Mouse (Mus musculus): ENCODE results near the gene Myl3. TPM values are rescaled to one million over a fixed set of nuclear protein-coding genes. Genes with fewer than 3 reads are reported as not detected.

The Myl3 gene
- total and polyA plus RNA-seq, 3 experiments, result not detected

DNA sequence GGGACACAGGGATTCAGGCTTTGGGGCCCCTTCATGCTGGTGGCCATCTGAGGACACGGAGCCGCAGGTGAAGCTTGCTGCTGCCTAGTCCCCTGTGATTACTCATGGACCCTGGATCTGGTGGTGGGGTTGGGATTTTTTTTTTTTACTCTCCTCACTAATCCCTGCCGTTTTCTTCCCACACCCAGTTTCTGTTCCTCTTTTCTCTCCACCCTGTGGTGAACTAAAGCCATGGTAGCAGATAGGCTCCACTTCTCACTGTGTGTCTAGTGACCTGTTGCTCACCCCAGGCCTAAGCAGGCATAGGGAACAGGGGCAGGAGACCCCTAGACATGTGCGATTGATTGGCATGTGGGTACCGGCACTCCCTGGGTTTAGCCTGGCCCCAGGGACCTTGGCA lies 34.9 kb upstream of the Myl3 start:
- H3K36me3 ChIP-seq (ENCODE audit: control insufficient read depth in 1 of 2, insufficient read depth in 2 of 2, low read length in 2 of 2), result peaks cover 0 to 4% of the 10 kb centered on the region in 2 experiments; a peak in 1 of 4 replicates
- no peak overlapping the region for H3K27ac ChIP-seq (ENCODE audit: control insufficient read depth, low read depth, low read length)
- no peaks in the 10 kb centered on the region for H3K79me2 ChIP-seq (ENCODE audit: control insufficient read depth, insufficient read depth, low read length, poor library complexity)
- DNase-seq (ENCODE audit: low read depth, low spot score), result peak; percentile 58
- no peaks in the 10 kb centered on the region for H3K9me3 ChIP-seq (replicated peaks; ENCODE audit: insufficient read depth, low read length)
- H3K4me3 ChIP-seq (ENCODE audit: control insufficient read depth in 1 of 2, insufficient read depth in 1 of 2, low read depth in 2 of 2, low read length in 2 of 2), result no peak overlapping the region
- peak; percentile 44 for TF ChIP-seq SMC3 (IDR thresholded peaks at IDR 0.05; ENCODE audit: low read depth, low read length)
- no peak for TF ChIP-seq JUND (IDR thresholded peaks at IDR 0.05; ENCODE audit: low read depth, low read length)
- TF ChIP-seq ZNF384 (IDR thresholded peaks at IDR 0.05; ENCODE audit: low read depth, low read length), result peak; percentile 76
- TF ChIP-seq CTCF (IDR thresholded peaks at IDR 0.05 in 2 of 3, conservative IDR thresholded peaks at IDR 0.05 in 1 of 3; ENCODE audit: control insufficient read depth in 1 of 3, insufficient read depth in 1 of 3, low read depth in 2 of 3, low read length in 3 of 3, poor library complexity in 1 of 3, severe bottlenecking in 1 of 3), result peak in 1 of 3 experiments; percentile 9; a peak in 1 of 6 replicates
- H3K27me3 ChIP-seq (ENCODE audit: control insufficient read depth in 1 of 2, insufficient read depth in 2 of 2, low read length in 2 of 2), result no peaks in the 10 kb centered on the region
- no peak overlapping the region for H3K9ac ChIP-seq (ENCODE audit: control insufficient read depth, low read depth, low read length, poor library complexity, severe bottlenecking)
- peaks cover 0 to 12% of the 10 kb centered on the region in 2 experiments; a peak in 2 of 4 replicates for H3K4me1 ChIP-seq (ENCODE audit: control insufficient read depth in 1 of 2, insufficient read depth in 2 of 2, low read length in 2 of 2)

GRCm38 (mm10) chr9:110709640-110710258 lies 31.9 kb upstream of the Myl3 start:
- peaks cover 0 to 12% of the 10 kb centered on the region in 2 experiments; a peak in 2 of 4 replicates for H3K4me1 ChIP-seq (ENCODE audit: control insufficient read depth in 1 of 2, insufficient read depth in 2 of 2, low read length in 2 of 2)
- no peaks in the 10 kb centered on the region for H3K79me2 ChIP-seq (ENCODE audit: control insufficient read depth, insufficient read depth, low read length, poor library complexity)
- peak overlapping the region; percentile 74 for H3K9ac ChIP-seq (ENCODE audit: control insufficient read depth, low read depth, low read length, poor library complexity, severe bottlenecking)
- 0 out of 2 replicates have a peak overlapping the region, but pooled peaks have one; percentile 25 for H3K27ac ChIP-seq (ENCODE audit: control insufficient read depth, low read depth, low read length)
- peaks cover 4 to 8% of the 10 kb centered on the region in 2 experiments; a peak in 3 of 4 replicates for H3K36me3 ChIP-seq (ENCODE audit: control insufficient read depth in 1 of 2, insufficient read depth in 2 of 2, low read length in 2 of 2)
- no peaks in the 10 kb centered on the region for H3K27me3 ChIP-seq (ENCODE audit: control insufficient read depth in 1 of 2, insufficient read depth in 2 of 2, low read length in 2 of 2)
- H3K9me3 ChIP-seq (replicated peaks; ENCODE audit: insufficient read depth, low read length), result no peaks in the 10 kb centered on the region
- H3K4me3 ChIP-seq (ENCODE audit: control insufficient read depth in 1 of 2, insufficient read depth in 1 of 2, low read depth in 2 of 2, low read length in 2 of 2), result peak overlapping the region; percentile 45 to 51
- peak; percentile 90 for DNase-seq (ENCODE audit: low read depth, low spot score)
- TF ChIP-seq ETS1 (IDR thresholded peaks at IDR 0.05; ENCODE audit: low read depth, low read length), result no peak
- no peak for TF ChIP-seq GATA1 (IDR thresholded peaks at IDR 0.05; ENCODE audit: low read depth, low read length)
- TF ChIP-seq MAFK (IDR thresholded peaks at IDR 0.05; ENCODE audit: borderline replicate concordance, low read depth, low read length), result no peak
- peak; percentile 97 for TF ChIP-seq MAZ (IDR thresholded peaks at IDR 0.05; ENCODE audit: low read depth, low read length)
- TF ChIP-seq TAL1 (IDR thresholded peaks at IDR 0.05; ENCODE audit: low read length), result no peak
- TF ChIP-seq NRF1 (IDR thresholded peaks at IDR 0.05; ENCODE audit: insufficient read depth, low read depth, low read length, poor library complexity, severe bottlenecking), result no peak
- TF ChIP-seq ZKSCAN1 (IDR thresholded peaks at IDR 0.05; ENCODE audit: low read depth, low read length), result no peak
- 0 out of 2 replicates have a peak, but pooled peaks have one; percentile 8 for TF ChIP-seq RCOR1 (IDR thresholded peaks at IDR 0.05; ENCODE audit: low read depth, low read length)
- no peak for TF ChIP-seq CHD1 (IDR thresholded peaks at IDR 0.05; ENCODE audit: low read depth, low read length)
- no peak for TF ChIP-seq KAT2A (conservative IDR thresholded peaks at IDR 0.05; ENCODE audit: low read depth, low read length)
- TF ChIP-seq USF2 (IDR thresholded peaks at IDR 0.05; ENCODE audit: borderline replicate concordance in 1 of 2, insufficient read depth in 1 of 2, low read depth in 1 of 2, low read length in 2 of 2), result no peak
- TF ChIP-seq NELFE (IDR thresholded peaks at IDR 0.05; ENCODE audit: low read depth, low read length), result no peak
- peak; percentile 43; the same call in 1 of the 2 replicates for TF ChIP-seq MXI1 (IDR thresholded peaks at IDR 0.05; ENCODE audit: low read depth, low read length)
- no peak for TF ChIP-seq TBP (IDR thresholded peaks at IDR 0.05; ENCODE audit: low read depth, low read length)
- no peak for TF ChIP-seq MAX (IDR thresholded peaks at IDR 0.05; ENCODE audit: low read length)
- TF ChIP-seq ELF1 (IDR thresholded peaks at IDR 0.05; ENCODE audit: low read depth, low read length), result peak; percentile 88
- TF ChIP-seq POLR2AphosphoS5 (IDR thresholded peaks at IDR 0.05; ENCODE audit: borderline replicate concordance, low read depth, low read length), result no peak
- TF ChIP-seq USF1 (IDR thresholded peaks at IDR 0.05; ENCODE audit: low read depth, low read length), result no peak
- TF ChIP-seq HCFC1 (IDR thresholded peaks at IDR 0.05; ENCODE audit: low read depth, low read length), result peak; percentile 52; the same call in 1 of the 2 replicates
- TF ChIP-seq MYB (IDR thresholded peaks at IDR 0.05; ENCODE audit: low read depth, low read length), result no peak
- peak; percentile 24; the same call in 1 of the 2 replicates for TF ChIP-seq TCF12 (IDR thresholded peaks at IDR 0.05; ENCODE audit: low read depth, low read length)
- no peak for TF ChIP-seq BHLHE40 (IDR thresholded peaks at IDR 0.05; ENCODE audit: borderline replicate concordance, low read depth, low read length)
- TF ChIP-seq UBTF (IDR thresholded peaks at IDR 0.05; ENCODE audit: borderline replicate concordance, insufficient read depth, low read depth, low read length), result no peak
- TF ChIP-seq ZC3H11A (IDR thresholded peaks at IDR 0.05; ENCODE audit: low read depth, low read length), result peak; percentile 79
- no peak for TF ChIP-seq JUND (IDR thresholded peaks at IDR 0.05; ENCODE audit: low read depth, low read length)
- peak; percentile 84 to 94 (median 86) for TF ChIP-seq CTCF (IDR thresholded peaks at IDR 0.05 in 2 of 3, conservative IDR thresholded peaks at IDR 0.05 in 1 of 3; ENCODE audit: control insufficient read depth in 1 of 3, insufficient read depth in 1 of 3, low read depth in 2 of 3, low read length in 3 of 3, poor library complexity in 1 of 3, severe bottlenecking in 1 of 3)
- no peak for TF ChIP-seq POLR2AphosphoS2 (IDR thresholded peaks at IDR 0.05; ENCODE audit: low read length)
- TF ChIP-seq SMC3 (IDR thresholded peaks at IDR 0.05; ENCODE audit: low read depth, low read length), result peak; percentile 85
